Mouse (Mus musculus) liver, postnatal 0 days (tissue): ENCODE data around the gene Tmem81. TPM values are rescaled to one million over a fixed set of nuclear protein-coding genes. Genes with fewer than 3 reads are reported as not detected.

Experiments
- ATAC-seq: fragments of 200-750 bp; cut with Nextera tagmentation; 2 replicates; pipeline ENCODE4 v1.8.0; 2017; ENCODE audit warnings: mild to moderate bottlenecking, moderate library complexity
- DNase-seq: peaks from one replicate; pipeline ENCODE4 v3.0.0-alpha.2; 2016
- H3K27ac ChIP-seq: fragments of 300-500 bp; sonication (generic); 2 replicates; pipeline ENCODE4 v1.5.1; 2014; ENCODE audit warnings: antibody characterized with exemption, moderate library complexity, mild to moderate bottlenecking, low read depth
- H3K27me3 ChIP-seq: fragments of 300-500 bp; sonication (generic); 2 replicates; pipeline ENCODE4 v1.6.1; 2014; ENCODE audit warnings: low read length, control low read depth, mixed read lengths; ENCODE audit not compliant: insufficient read depth
- H3K36me3 ChIP-seq: fragments of 300-500 bp; sonication (generic); replicated peaks from 2 replicates; pipeline ENCODE4 v1.6.1; 2014; ENCODE audit warnings: mild to moderate bottlenecking, control low read depth, low read length, moderate library complexity, mixed read lengths; ENCODE audit not compliant: insufficient read depth
- H3K4me1 ChIP-seq: fragments of 300-500 bp; sonication (generic); 2 replicates; pipeline ENCODE4 v1.6.1; 2014; ENCODE audit warnings: antibody characterized with exemption, mild to moderate bottlenecking, control low read depth; ENCODE audit not compliant: insufficient read depth
- H3K4me2 ChIP-seq: fragments of 300-500 bp; sonication (generic); 2 replicates; pipeline ENCODE4 v1.6.1; 2014; ENCODE audit warnings: low read depth, mild to moderate bottlenecking, low read length, moderate library complexity, mixed read lengths
- H3K4me3 ChIP-seq: fragments of 300-500 bp; sonication (generic); 2 replicates; pipeline ENCODE4 v1.5.1; 2014; ENCODE audit warnings: low read depth, low read length
- H3K9ac ChIP-seq: fragments of 300-500 bp; sonication (generic); replicated peaks from 2 replicates; pipeline ENCODE4 v1.6.1; 2014; ENCODE audit warnings: mild to moderate bottlenecking, moderate library complexity
- H3K9me3 ChIP-seq: fragments of 300-500 bp; sonication (generic); 2 replicates; pipeline ENCODE4 v1.6.1; 2016; ENCODE audit warnings: mild to moderate bottlenecking, control low read depth, low read length, mixed read lengths
- CTCF ChIP-seq: sonication (generic); IDR thresholded peaks from 2 replicates; pipeline ENCODE4 v1.5.1; 2016; ENCODE audit warnings: antibody characterized with exemption, low read depth
- EP300 ChIP-seq: IDR thresholded peaks from 2 replicates; pipeline ENCODE4 v1.6.1; 2016; ENCODE audit warnings: antibody characterized with exemption, low read depth, mild to moderate bottlenecking
- WGBS: fragments of 180-500 bp; shearing (Covaris S2); extraction: QIAGEN DNeasy Blood & Tissue Kit; methylation state at CpG from one replicate; pipeline ENCODE4 v1.1.7; 2014; ENCODE audit not compliant: insufficient replicate concordance; 5-methylcytosine and 5-hydroxymethylcytosine counted together
- polyA plus RNA-seq: library from polyadenylated mRNA; unstranded; fragments of >200 nt; fragmentation: Nextera tagmentation; extraction: Ambion mirVana; gene quantifications from 2 replicates; pipeline ENCODE4 v1.2.1, GENCODE M21; 2015

The Tmem81 gene
- polyA plus RNA-seq, 1 experiment from 2014 or later, result 0.62 TPM

DNA sequence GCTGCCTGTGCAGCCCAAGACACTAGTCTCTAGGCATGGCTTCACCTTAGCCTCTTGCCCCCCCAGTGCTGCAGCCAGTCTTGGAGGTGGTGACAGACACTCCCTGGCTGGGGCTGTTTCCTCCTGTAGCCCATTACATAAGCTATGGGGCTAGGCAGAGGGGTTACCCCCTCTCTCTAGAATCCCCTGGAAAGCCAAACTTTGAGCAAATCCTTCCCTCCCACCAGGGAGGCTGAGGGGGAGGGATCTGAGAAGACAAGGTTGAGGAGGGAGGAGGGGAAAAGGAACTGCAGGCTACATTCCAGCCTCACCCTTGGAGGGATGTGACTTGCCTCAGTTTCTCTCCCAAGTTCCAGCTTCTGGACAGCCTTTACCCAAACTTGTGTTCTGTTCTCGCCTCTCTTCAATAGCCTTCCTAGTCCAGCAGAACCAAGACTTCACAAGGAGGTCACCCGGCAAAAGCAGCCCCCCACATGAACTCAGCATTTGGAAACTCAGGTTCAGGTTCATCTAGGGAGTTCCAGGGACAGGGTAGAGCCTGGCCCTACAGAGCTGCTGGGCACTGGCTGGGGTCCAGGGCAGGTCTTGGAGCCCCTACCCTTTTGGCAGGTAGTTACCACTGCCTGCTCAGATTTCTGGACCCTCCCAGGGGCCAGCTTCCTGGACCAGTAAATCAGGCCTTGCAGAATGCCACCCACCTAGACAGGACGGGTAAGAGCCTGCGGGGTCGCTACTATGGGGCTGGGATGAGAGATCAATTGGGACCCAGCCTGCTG, 36.0 kb downstream of the Tmem81 start:
- Histone ChIP-seq H3K27me3 (peaks cover 53% of the 10 kb centered on the region), H3K9me3 (no peaks in the 10 kb centered on the region), H3K9ac (no peak overlapping the region), H3K4me1 (no peaks in the 10 kb centered on the region), H3K4me3 (no peak overlapping the region), H3K27ac (no peak overlapping the region), H3K4me2 (no peak overlapping the region), H3K36me3 (no peaks in the 10 kb centered on the region)
- WGBS, result 13% methylated on average over 5 of the region's 5 CpGs
- DNase-seq (no peak), ATAC-seq (no peak)
- TF ChIP-seq CTCF, result no peak
- no peak for TF ChIP-seq EP300

DNA sequence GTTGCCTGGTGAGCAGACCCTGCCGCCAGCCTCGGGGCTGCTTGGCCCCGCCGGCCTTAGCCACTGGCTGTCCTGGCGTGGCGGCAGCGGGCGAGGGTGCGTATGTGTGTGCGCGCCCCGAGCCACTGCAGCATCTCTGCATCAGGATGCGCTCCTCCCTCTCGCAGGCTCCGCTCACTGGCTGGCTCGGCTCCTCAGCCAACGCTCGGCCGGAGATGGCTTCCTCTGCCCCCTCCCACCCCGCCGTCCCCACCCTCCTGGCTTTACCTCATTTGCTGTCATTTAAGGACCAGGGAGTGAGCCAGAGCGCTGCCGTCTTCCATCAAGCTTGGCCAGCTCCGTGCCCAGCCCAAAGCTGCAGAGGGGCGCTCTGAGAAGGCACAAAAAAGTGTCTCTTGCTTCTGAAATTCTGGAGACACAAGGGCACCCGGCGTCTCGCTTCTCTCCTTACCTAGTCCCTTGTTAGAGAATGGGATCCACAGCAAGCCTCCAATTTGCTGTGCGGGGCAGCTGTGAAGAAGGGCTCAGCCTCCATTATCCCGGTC, 36.8 kb downstream of the Tmem81 start, which contains the start of gene Cntn2:
Gene Cntn2 (minus strand): TSS at position 495 of the 545 bp plus-strand sequence.
- no peaks in the 10 kb centered on the region for H3K9me3 ChIP-seq
- DNase-seq (no peak), ATAC-seq (no peak)
- H3K27ac ChIP-seq, result no peak within 1 kb of the TSS
- no peaks in the 10 kb centered on the region for H3K4me1 ChIP-seq
- H3K27me3 ChIP-seq, result peaks cover 53% of the 10 kb centered on the region
- H3K4me3 ChIP-seq, result no peak within 1 kb of the TSS
- WGBS, result 3% methylated on average over 30 of the region's 30 CpGs
- H3K4me2 ChIP-seq, result no peak within 1 kb of the TSS
- H3K9ac ChIP-seq, result no peak within 1 kb of the TSS
- no peak for TF ChIP-seq CTCF
- no peak for TF ChIP-seq EP300
- H3K36me3 ChIP-seq, result no peaks in the 10 kb centered on the region

DNA sequence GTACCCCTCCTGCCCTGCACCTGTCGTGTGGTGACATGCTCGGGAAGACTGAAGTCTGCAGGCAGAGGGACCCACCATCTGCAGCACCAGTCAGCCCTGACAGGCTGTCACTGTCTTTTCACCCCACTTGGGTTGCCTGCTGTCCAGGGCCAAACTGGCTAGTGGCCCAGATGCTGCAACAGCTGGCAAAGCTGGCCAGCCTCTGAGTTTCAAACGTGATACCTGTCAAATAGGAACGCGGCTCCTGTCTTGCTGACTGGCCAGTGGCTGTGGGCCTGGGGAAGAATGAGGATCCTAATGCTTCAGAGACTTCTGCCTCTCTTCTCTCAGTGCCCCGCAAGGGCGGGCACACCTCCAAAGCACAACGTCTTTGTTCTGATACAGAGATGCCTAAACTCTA, 37.8 kb downstream of the Tmem81 start:
- peaks cover 48% of the 10 kb centered on the region for H3K27me3 ChIP-seq
- no peak overlapping the region for H3K4me2 ChIP-seq
- no peak overlapping the region for H3K27ac ChIP-seq
- H3K9me3 ChIP-seq, result no peaks in the 10 kb centered on the region
- no peak overlapping the region for H3K4me3 ChIP-seq
- no peak overlapping the region for H3K9ac ChIP-seq
- no peak for ATAC-seq
- 64% methylated on average over 8 of the region's 8 CpGs for WGBS
- no peak for DNase-seq
- H3K36me3 ChIP-seq, result no peaks in the 10 kb centered on the region
- no peak for TF ChIP-seq CTCF
- TF ChIP-seq EP300, result no peak
- H3K4me1 ChIP-seq, result no peaks in the 10 kb centered on the region

DNA sequence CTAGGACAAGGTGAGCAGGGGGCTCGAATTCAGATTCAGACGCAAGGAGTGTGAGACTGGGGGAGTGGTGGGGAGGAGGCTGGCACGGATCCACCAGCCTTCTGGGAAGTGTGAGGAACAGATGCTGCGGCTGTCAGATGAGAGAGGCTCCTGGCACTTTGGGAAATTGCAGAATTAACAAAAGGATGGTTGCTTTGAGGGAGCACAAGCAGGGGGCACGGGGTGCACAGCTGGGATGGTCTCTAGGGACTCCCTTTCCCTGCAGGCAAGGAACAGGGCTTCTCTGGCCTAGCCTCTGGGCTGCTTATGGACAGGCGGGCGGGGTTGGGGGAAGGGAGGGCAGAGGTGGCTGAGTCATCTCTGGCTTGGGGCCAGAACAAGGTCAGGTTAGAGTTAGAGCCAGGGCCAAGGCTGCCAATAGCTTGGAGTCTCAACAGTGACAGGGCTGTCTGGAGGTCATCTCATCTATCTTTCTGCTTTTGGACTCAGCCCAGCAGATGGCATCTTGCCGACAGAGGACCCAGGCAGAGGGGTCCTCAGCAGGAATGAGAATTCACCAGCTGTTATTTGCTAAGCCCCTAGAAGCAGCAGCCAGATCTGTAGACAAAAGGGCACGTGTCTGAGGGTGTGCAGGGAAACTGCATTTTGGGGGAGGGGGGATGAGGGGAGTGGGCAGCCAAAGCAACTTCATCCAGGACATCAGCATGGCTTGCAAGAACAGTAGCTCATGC, 52.0 kb downstream of the Tmem81 start:
- Histone ChIP-seq H3K9ac (no peak overlapping the region), H3K36me3 (no peaks in the 10 kb centered on the region), H3K27me3 (no peaks in the 10 kb centered on the region), H3K4me2 (no peak overlapping the region), H3K9me3 (no peaks in the 10 kb centered on the region), H3K4me1 (0 out of 2 replicates have a peak, but pooled peaks cover 2% of the 10 kb centered on the region), H3K4me3 (no peak overlapping the region), H3K27ac (no peak overlapping the region)
- peak; percentile 78 for DNase-seq
- TF ChIP-seq EP300, result no peak
- TF ChIP-seq CTCF, result no peak
- ATAC-seq, result peak; percentile 97
- 24% methylated on average over 9 of the region's 9 CpGs for WGBS

Other genes starting within 250 kb of the Tmem81 start
- gene Klhdc8a, start 207.6 kb upstream of the Tmem81 start, polyA plus RNA-seq, result 0.32 and 0.40 TPM in 2 replicates
- 6.0 and 6.8 TPM in 2 replicates for gene Nuak2, start 190.1 kb upstream of the Tmem81 start, polyA plus RNA-seq
- 154 TPM in 2 replicates for gene Tmcc2, start 114.9 kb upstream of the Tmem81 start, polyA plus RNA-seq
- gene Dstyk, start 88.7 kb upstream of the Tmem81 start, polyA plus RNA-seq, result 2.3 and 2.9 TPM in 2 replicates
- gene Rbbp5, start 28.9 kb upstream of the Tmem81 start, polyA plus RNA-seq, result 12.4 and 13.1 TPM in 2 replicates
- 0.02 and 0.20 TPM in 2 replicates for gene Cntn2, start 37.0 kb downstream of the Tmem81 start, polyA plus RNA-seq
- 0.05 and 0.09 TPM in 2 replicates for gene Nfasc, start 235.6 kb downstream of the Tmem81 start, polyA plus RNA-seq